Mouse (Mus musculus) gastrocnemius, adult 8-10 months (tissue): ENCODE results near the gene Ltbp1. TPM values are rescaled to one million over a fixed set of nuclear protein-coding genes. Genes with fewer than 3 reads are reported as not detected.

Experiments used
- DNase-seq, 2 experiments: peaks; one replicate each; pipeline ENCODE4 v3.0.0; 2022; ENCODE audit warnings: low spot score in 2 of 2
- total RNA-seq, 4 experiments: library from RNA; stranded (reverse); gene quantifications; 2 replicates each; pipeline ENCODE4 v1.2.4; 2022

Gene Ltbp1
- total RNA-seq, 4 experiments from 2014 or later: 4.7 to 9.1 (median 6.5) TPM

GRCm38 (mm10) chr17:75233923-75234322, 228.6 kb downstream of the Ltbp1 start:
- no peak for DNase-seq

- no peak for DNase-seq
These were observed 230.4 kb downstream of the Ltbp1 start for GRCm38 (mm10) chr17:75235781-75236180.

- DNase-seq: no peak
These were observed 231.2 kb downstream of the Ltbp1 start for GRCm38 (mm10) chr17:75236543-75236942.

GRCm38 (mm10) chr17:75237456-75237855, 232.1 kb downstream of the Ltbp1 start:
- DNase-seq: no peak

DNA sequence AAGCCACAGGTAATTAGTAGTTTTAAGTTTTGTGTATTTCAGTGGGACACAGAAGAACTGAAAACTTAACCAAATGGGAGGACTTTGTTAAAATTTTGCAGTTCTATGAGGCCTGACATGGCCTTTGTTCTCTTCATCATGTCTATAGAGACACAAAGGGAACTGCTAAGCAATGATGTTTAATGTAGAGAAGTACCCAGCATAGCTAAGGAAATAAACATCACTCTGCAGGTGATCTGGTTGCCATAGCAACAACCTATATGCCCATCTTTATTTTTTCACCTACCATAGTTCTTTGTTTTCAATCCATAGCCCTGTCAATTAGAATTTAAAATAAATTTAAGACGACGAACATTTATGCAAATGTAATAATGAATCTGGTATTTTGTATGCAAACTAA, 233.3 kb downstream of the Ltbp1 start:
- no peak for DNase-seq

DNA sequence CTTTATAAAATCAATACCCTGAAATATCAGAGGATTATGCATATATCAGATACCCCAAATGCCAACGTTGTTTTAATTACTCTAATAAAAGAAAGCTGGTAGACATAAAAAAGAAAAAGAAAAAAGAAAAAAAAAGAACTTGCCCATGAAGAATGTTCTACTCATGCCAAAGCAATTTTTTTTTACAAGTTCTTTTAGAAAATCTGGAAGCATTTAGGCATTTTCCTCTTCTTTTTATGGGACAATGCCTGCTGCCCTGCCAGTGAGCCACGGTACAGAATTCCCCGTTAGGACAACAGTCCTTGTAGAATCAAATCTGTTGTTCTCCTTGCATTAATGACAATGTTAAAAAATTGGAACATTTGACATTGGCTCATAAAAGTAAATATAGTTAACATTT, 234.2 kb downstream of the Ltbp1 start:
- DNase-seq: no peak

DNA sequence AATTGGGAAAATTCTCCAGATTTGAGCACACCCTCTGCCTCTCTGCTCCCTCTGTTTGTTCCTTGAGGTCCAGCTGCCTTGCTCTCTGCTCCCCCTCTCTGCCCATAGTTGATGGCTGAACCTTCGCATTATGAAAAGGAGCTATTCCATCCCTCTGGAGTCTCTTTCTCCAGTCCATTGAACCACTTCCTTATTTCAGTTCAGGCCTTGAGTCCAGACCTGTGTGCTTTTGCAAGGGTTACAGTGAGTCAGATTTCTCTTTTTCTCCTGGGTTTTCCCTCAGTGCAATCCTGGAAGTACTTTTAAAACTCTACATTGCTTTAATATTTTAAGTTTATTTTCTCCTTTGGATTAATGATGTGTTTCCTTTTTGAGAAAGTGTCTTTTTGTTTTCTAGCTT, 236.7 kb downstream of the Ltbp1 start:
- DNase-seq: no peak

- DNase-seq: no peak
These were observed 237.9 kb downstream of the Ltbp1 start for GRCm38 (mm10) chr17:75243221-75243620.

GRCm38 (mm10) chr17:75244148-75244547, 238.8 kb downstream of the Ltbp1 start:
- no peak for DNase-seq

- DNase-seq: no peak
These were observed 239.7 kb downstream of the Ltbp1 start for GRCm38 (mm10) chr17:75245085-75245484.

DNA sequence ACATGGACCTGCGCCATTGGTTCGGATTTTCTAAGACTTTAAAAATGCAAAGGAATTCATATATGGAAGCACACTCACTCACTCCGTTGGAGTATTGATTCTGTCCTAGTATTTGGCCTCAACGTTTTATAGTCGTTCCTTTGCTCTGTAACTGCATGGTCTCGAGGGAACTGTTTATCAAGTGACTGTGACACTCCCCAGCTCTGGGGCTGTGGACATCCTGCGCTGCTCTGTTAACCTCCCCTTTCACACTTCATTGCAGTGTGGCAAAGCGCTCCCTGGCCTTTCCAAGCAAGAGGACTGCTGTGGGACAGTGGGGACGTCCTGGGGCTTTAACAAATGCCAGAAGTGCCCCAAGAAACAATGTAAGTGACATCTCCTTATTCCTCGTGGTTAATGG, 243.3 kb downstream of the Ltbp1 start:
- DNase-seq: no peak

GRCm38 (mm10) chr17:75250571-75250970, 245.2 kb downstream of the Ltbp1 start:
- no peak for DNase-seq

GRCm38 (mm10) chr17:75251094-75251493, 245.7 kb downstream of the Ltbp1 start:
- no peak for DNase-seq

- DNase-seq: no peak
These were observed 247.2 kb downstream of the Ltbp1 start for GRCm38 (mm10) chr17:75252540-75252939.

- DNase-seq: no peak
These were observed 249.5 kb downstream of the Ltbp1 start for GRCm38 (mm10) chr17:75254909-75255308.

- no peak for DNase-seq
These were observed 250.6 kb downstream of the Ltbp1 start for GRCm38 (mm10) chr17:75255967-75256366.

DNA sequence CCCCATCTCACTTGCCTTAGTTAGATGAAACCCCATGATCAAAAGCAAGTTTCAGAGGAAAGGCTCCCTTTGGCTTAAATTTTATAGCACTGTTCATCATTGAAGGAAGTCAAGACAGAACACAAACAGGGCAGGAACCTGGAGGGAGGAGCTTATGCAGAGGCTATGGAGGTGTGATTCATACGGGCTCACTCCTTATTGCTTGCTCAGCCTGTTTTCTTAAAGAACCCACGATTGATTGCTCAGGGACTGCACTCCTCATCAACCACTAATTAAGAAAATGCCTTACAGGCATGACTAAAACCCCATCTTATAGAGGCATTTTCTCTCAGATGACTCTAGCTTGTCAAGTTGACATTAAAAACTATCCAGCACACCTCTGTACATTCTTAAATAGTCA, 253.1 kb downstream of the Ltbp1 start:
- DNase-seq: no peak

DNA sequence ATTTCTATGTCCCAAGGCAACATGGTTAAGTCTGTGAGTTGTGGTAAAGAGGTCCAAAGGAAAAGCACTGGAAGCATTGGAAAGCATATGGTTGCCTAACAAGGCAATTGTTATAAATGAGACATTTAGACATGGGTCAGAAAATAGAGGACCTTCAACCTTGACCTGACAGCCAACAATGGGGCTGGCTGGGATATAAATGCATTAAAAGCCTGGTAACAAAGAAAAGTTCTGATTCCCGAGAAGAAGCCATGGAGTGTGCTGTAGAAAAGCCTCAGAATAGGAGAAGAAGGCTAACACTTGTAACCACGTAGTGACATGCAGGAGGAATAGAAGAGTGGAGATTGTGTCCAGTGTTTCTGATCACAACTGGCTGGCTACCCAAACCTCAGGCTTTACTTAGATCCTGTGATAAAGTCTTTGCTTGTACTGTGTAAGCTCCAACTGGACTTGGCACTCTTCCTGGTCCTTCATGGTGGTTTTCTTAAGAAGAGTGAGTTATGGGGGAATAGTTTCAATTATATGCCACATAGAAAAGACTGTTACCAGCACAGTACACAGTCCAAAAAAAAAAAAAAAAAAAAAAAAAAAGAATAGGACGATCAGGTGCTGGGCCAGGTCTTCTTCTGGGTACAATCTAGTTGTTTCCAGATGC, 258.1 kb downstream of the Ltbp1 start:
- DNase-seq: no peak

DNA sequence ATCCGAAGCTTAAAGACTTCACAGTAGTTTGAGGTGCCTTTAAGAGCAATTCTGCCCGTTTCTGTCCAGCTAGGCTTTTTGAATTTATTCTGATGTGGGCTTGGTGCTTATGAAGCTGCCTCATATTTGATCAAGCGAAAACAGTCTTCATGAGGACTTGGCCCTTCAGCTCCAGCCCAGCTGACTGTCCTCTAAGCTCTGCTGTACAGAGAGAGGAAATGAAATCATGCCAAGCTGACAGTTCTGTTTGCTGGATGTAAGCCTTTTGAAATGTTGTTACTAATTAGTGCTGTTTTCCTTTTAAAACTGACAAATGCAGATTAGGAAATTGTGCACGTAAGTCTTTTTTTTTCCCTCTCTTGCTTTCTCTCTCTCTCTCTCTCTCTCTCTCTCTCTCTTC, 263.1 kb downstream of the Ltbp1 start:
- DNase-seq: no peak

GRCm38 (mm10) chr17:75272446-75272845, 267.1 kb downstream of the Ltbp1 start:
- DNase-seq: no peak

DNA sequence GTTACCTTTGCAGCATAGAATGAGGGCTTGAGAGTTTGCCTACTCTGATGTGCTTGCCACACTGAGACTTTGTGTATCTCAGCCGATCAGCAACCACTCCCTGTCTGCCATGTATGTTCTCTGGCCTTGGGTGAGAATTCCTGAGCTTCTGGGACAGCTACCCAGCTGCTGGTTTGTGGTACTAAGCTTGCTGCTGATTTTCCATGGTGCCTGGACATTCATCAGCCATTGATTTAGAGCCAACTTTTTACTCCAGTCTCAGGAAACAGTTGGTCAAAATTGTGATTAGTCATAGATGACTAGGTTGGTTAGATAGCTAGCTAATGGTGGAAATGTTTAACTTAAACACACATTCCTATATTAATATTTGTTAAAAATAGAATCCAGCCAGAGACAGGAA, 267.9 kb downstream of the Ltbp1 start:
- no peak for DNase-seq

- no peak for DNase-seq
These were observed 269.9 kb downstream of the Ltbp1 start for GRCm38 (mm10) chr17:75275302-75275701.

- DNase-seq: no peak
These were observed 272.7 kb downstream of the Ltbp1 start for GRCm38 (mm10) chr17:75278106-75278505.

DNA sequence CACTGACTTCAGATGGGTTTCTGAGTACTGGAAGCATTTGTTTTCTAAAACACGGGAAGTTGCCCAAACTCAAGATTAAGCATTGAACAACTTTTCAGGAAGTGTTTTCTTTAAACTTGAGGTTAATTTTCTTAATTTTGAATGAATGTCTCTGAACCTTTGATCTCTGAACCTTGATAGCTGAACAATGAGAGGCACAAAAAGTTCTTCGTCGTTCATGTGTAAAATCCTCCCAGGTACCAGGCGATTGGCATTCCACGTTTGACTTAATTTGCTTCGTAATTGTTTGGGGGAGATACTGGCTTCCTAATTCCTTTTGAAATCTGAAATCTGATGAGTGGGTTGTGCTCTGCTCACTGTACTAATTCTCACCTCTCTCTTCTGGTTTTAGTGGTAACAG, 273.2 kb downstream of the Ltbp1 start:
- no peak for DNase-seq
